Mouse (Mus musculus): Measurements from ENCODE around the gene Stac.

Stac gene

GRCm38 (mm10) chr9:111689680-111690483 lies at the start of gene Stac:
Stac (minus strand) TSS chr9:111690348.
- no peak for DNase-seq

- no peak for DNase-seq
Observed at GRCm38 (mm10) chr9:111739431-111740245, 49.5 kb upstream of the Stac start.

- no peak for DNase-seq
Observed at GRCm38 (mm10) chr9:111739026-111739425, 48.9 kb upstream of the Stac start.

GRCm38 (mm10) chr9:111737796-111738195 lies 47.6 kb upstream of the Stac start:
- DNase-seq: no peak

- no peak for DNase-seq
Observed at GRCm38 (mm10) chr9:111735931-111736330, 45.8 kb upstream of the Stac start.

GRCm38 (mm10) chr9:111731939-111732670 lies 42.0 kb upstream of the Stac start:
- no peak for DNase-seq

- no peak for DNase-seq
Observed at GRCm38 (mm10) chr9:111724981-111725593, 34.9 kb upstream of the Stac start.

- no peak for DNase-seq
Observed at GRCm38 (mm10) chr9:111714457-111714856, 24.3 kb upstream of the Stac start.

GRCm38 (mm10) chr9:111700101-111700500 lies 10.0 kb upstream of the Stac start:
- DNase-seq: no peak

- DNase-seq: no peak
Observed at GRCm38 (mm10) chr9:111690484-111690855, 322 bp upstream of the Stac start.

GRCm38 (mm10) chr9:111689146-111689545 lies 1.0 kb downstream of the Stac start:
- DNase-seq: no peak

GRCm38 (mm10) chr9:111684170-111684569 lies 6.0 kb downstream of the Stac start:
- no peak for DNase-seq

GRCm38 (mm10) chr9:111679516-111679915 lies 10.6 kb downstream of the Stac start:
- no peak for DNase-seq

- no peak for DNase-seq
Observed at GRCm38 (mm10) chr9:111669816-111670215, 20.3 kb downstream of the Stac start.

GRCm38 (mm10) chr9:111655066-111655465 lies 35.1 kb downstream of the Stac start:
- no peak for DNase-seq

- no peak for DNase-seq
Observed at GRCm38 (mm10) chr9:111644228-111644627, 45.9 kb downstream of the Stac start.

GRCm38 (mm10) chr9:111643369-111643768 lies 46.8 kb downstream of the Stac start:
- DNase-seq: no peak

GRCm38 (mm10) chr9:111637641-111638040 lies 52.5 kb downstream of the Stac start:
- DNase-seq: no peak

- DNase-seq: no peak
Observed at GRCm38 (mm10) chr9:111632833-111633232, 57.3 kb downstream of the Stac start.

GRCm38 (mm10) chr9:111621191-111621590 lies 69.0 kb downstream of the Stac start:
- DNase-seq: no peak

GRCm38 (mm10) chr9:111611341-111611740 lies 78.8 kb downstream of the Stac start:
- DNase-seq: no peak

GRCm38 (mm10) chr9:111608762-111609161 lies 81.4 kb downstream of the Stac start:
- DNase-seq: no peak

- DNase-seq: no peak
Observed at GRCm38 (mm10) chr9:111606603-111607002, 83.5 kb downstream of the Stac start.
